Mouse (Mus musculus): Measurements from ENCODE around the gene Thap3. TPM values are rescaled to one million over a fixed set of nuclear protein-coding genes. Genes with fewer than 3 reads are reported as not detected.

The Thap3 gene
- total RNA-seq, 1 experiment from 2014 or later: 6.3 TPM

DNA sequence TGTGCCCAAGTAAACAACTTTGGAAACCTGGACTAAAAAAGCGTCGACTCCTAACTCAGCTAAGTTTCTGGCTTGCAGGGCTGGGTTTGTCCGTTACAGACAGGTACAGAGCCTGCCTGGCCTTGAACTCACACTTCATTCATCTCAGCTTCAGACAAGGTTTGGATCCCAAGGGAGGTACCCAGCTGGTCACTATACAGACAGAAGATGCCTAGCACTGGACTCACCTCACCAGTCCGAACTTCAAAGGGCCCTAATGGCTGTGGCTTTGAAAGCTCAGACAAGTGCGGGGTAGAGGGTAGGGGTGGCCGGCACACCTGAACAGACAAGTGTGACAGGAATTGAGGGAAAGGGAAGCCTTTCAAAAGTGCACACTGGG lies 302 bp upstream of the Thap3 start:
- ATAC-seq (replicated peaks; ENCODE audit: low read depth, poor library complexity, severe bottlenecking): 0 out of 2 replicates have a peak, but pooled peaks have one; percentile 3

DNA sequence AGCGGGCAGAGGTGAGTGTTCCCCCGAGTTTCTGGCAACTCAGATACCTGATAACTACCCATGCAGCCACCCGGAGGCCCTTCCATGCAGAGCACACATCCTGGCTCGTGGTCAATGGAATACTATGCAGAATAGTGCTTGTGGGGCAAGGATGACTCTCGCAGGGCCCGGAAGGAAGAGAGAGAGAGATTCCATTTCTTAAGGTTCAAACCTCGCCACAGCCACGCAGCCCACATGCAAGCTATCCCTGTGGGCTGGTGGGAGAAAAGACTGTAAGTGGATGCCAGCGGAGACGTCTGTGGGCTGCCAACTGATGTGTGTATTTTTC lies 819 bp downstream of the Thap3 start:
- no peak for ATAC-seq (replicated peaks; ENCODE audit: low read depth, poor library complexity, severe bottlenecking)

DNA sequence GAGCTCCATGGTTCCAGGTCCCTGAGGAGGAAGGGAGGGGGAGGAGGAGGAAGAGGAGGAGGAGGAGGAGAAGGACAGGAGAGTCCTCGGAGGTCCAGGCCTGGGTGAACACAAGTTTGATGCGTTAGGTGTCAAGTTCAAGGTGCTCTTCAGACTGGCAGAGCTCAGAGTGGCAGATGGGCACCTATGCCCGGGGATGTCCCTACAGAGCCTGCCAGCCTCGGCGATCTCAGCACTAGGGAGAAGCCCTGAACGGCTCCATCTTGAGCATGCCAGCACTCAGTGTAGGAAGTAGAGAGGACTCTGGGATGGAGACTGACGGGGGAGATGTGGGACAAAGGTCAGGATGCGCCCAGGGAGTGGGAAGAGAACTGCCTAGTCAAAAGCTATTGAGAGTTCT lies 2.1 kb downstream of the Thap3 start:
- no peak for ATAC-seq (replicated peaks; ENCODE audit: low read depth, poor library complexity, severe bottlenecking)

DNA sequence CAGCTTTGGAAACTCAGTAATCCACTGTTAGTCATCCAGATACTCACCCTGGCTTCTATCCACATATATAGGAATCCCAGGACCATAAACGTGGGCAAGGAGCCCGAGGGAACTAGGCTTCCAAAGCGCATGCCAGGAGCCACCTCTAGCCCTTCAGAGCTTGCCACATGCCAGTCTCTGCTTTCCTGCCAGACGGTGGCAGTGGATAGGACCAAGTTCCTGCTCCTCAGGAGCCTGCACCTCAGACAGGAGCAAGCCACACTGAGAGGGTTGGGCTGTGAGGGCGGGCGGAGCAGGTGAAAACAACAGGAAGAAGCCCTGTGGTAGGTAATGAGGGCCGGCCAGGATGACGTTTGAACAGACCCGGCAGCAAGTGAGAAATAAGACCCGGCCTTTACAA lies 2.9 kb downstream of the Thap3 start:
- no peak for ATAC-seq (replicated peaks; ENCODE audit: low read depth, poor library complexity, severe bottlenecking)

DNA sequence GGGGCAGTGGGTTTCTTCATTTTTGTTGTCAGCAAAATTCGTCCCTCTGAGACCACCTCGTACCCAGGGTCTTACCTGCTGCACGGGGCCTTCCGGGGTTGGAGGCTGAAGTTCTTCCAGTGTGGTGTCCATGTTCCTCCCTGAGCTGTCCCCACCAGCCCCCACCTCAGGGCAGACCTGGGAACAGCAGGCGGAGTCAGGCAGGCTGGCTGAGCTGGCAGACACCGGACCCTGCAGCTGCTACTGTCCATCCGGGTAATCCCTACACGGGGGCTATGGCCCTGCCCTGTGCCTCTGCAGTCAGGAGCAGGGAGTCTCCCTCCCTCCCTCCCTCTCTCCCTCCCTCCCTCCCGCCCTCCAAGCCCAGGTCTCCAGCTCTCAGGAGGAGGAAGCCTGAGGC lies 5.2 kb downstream of the Thap3 start:
- ATAC-seq (replicated peaks; ENCODE audit: low read depth, poor library complexity, severe bottlenecking): no peak

DNA sequence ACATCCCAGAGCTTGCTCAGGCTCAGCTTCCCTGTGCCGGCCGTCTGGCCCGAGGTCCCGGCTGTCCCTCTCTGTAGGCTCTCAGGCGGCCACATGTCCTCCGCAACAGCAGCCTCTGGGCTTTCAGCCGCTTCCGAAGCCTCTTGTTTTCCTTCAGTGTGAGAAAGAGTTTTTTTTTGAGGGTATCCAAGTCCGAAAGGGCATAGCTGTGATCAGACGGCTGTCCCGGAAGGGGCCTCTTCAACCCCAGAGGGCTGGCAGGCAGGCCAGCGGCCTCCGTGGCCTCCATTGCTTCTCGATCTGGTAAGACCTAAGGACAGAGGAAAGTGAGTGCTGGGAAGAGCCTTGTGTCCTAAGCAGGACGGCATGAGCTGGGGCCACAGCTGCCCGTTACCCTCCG lies 5.8 kb downstream of the Thap3 start:
- no peak for ATAC-seq (replicated peaks; ENCODE audit: low read depth, poor library complexity, severe bottlenecking)

DNA sequence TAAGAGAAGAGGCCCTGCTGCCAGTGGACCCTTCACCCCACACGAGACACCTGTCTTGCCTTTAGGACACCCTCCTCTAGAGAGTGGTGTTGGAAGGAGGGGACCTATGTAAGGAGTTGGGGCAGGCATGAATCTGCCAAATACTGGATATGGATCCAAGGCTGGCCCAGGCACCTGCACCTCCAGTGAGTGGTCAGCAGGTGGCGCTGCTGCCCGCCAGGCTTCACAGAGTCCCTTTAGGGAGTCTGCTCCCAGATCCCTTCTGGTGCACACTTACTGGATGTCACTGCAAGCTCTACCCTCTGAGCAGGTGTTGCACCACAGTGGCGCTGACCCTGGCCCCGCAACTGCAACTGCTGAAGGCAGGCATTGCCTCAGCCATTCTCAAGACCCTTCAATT lies 7.4 kb downstream of the Thap3 start:
- ATAC-seq (replicated peaks; ENCODE audit: low read depth, poor library complexity, severe bottlenecking): peak; percentile 82

DNA sequence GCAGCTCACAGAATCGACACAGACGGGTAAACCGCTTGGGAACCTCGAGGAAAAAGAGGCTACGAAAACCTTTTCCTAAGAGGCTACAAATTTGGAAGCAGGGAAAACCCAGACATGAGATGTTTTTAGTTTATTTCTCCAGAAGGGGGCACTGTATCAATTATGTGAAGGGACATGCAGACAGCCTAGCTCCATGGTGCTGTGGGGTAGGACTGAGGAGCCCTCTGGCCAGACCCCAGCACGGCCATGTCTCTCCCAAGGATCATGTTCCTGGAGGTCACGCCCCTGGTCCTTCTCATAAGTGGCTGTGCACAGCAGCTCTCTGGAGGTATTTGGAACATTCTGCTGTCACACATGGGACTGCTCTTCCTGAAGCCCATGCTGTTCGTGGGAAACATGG lies 8.1 kb downstream of the Thap3 start:
- ATAC-seq (replicated peaks; ENCODE audit: low read depth, poor library complexity, severe bottlenecking): no peak

DNA sequence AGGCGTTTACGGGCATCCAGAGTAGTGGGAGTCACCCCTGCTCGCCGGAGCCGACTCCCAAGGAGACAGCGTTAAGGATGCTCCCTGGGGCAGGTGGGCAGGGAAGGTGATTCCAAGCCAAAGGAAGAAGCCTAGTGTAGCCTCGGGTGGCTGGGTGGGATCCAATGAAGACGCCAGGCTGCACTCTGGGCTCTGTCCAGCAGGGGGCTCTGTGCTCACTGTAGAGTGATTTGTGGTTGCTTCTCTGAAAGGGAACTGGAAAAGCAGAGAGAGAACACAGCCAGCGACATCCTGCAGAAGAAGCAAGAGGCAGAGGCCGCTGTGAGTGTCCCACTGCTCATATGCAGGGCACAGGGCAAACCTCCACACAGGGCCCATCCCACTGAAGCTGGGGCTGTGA lies 11.0 kb downstream of the Thap3 start:
- ATAC-seq (replicated peaks; ENCODE audit: low read depth, poor library complexity, severe bottlenecking): peak; percentile 80

DNA sequence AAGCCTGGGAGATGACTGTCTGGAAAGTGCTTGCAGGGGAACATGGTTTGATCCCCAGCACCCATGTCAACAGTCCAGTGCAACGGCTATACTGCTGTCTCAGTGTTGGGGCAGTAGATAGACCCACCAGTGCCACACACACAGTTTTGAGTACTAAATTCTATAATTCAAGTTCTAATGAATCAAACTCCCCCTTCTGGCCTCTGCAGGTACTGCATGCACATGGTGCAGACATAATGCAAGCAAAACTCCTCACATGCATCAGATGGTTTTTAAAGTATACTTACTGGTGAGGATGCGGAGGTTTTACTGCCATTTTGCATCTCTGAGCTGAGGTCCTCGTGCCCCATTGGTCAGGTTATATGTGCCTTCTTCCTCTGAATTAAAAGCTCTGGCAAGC lies 13.4 kb downstream of the Thap3 start:
- no peak for ATAC-seq (replicated peaks; ENCODE audit: low read depth, poor library complexity, severe bottlenecking)

DNA sequence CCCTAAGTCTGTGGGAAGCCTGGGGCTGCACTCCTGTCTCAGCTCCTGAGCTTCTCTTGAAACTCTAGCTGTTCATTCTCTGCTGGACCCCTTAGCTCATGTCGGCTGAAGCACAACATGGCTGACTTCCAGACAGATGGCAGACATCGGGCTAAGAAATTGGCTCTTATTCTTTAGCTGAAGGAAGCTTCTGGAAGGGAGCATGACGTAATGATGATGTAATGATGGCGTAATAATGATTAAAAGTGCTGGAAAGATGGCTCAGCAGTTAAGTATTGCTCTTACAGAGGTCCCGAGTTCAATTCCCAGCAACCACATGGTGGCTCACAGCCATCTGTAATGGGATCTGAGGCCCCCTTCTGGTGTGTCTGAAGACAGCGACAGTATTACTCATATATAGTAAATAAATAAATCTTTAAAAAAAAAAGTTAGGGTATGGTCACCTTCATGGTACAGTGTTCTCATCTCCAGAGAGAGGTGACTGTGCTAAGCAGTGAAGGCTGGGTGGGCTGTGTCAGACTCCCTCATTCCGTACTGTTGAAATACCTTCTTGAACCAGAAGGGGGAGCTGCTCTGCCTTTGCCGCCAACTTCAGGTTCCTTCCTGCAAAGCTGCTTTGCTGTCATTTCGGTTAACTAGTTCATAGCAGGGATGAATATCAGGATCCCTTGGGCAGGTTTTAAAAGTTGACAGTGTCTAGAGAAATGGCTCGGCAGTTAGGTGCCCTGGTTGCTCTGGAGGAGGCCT lies 16.4 kb downstream of the Thap3 start:
- ATAC-seq (replicated peaks; ENCODE audit: low read depth, poor library complexity, severe bottlenecking): peak; percentile 75

DNA sequence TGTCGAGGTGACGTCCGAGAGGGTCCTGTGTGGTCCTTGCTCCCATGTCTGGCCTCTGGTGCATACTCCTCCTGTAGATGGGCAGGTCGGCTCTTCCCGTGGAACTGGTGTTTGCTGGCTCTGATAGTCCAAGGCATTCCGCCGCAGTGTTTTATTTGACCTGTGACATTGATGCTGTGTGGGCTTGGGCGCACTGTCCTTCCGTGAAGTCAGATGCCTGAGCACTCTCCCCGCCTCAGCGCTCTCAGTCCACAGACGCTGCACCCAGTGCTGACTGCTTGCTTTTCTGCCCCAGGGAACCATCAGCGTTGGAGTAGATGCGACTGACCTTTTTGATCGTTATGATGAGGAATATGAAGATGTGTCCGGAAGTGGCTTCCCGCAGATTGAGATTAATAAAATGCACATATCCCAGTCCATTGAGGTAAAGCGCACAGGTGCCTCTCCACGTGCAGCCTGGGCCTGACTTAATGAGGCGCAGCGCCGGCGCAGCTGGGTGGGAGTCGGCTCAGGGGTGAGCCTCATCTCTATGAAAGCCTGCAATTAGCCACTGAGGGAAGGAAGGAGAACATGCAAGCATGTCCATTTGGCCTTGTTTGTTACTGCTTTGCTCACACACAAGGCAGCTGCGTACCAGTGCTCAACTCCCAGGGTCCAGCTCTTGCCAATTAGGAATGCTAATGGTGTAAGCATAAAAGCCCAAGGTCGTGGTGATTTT lies 20.4 kb downstream of the Thap3 start:
- no peak for ATAC-seq (replicated peaks; ENCODE audit: low read depth, poor library complexity, severe bottlenecking)

DNA sequence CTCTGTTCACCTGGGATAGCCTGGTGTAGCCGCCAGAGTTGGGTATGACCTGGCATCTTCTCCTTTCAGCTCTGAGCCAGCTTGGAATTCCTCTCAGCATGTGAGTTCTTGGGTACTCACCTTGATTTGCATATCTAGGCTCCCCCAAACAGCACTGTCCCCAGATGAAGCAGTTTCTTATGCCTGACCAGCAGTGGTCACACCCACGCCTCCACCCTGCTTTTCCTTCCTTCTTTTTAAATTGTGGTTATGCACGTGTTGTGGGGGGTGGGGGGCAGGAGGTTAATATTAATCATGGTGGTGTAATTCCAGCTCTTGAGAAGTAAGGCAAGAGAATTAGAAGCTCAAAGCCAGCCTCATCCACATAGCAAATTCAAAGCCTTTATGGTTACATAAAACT lies 26.0 kb downstream of the Thap3 start:
- ATAC-seq (replicated peaks; ENCODE audit: low read depth, poor library complexity, severe bottlenecking): peak; percentile 30; the same call in 1 of the 2 replicates

DNA sequence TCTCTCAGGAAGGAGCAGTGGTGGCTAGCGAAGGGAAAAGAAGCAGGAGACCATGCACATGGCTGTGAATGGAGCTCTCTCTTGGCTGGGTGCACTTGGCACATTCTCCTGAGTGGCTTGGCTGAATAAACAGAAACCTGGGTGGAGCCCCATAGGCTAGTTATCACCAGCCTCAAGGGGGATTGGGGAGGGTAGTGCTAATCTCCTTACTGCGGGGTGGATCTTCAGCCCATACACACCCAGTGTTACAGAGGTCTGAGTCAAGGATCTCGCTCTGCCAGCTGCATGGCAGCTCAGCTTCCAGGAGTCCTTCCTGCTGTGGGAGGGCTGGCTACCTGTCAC lies 28.3 kb downstream of the Thap3 start:
- ATAC-seq (replicated peaks; ENCODE audit: low read depth, poor library complexity, severe bottlenecking): peak; percentile 83

DNA sequence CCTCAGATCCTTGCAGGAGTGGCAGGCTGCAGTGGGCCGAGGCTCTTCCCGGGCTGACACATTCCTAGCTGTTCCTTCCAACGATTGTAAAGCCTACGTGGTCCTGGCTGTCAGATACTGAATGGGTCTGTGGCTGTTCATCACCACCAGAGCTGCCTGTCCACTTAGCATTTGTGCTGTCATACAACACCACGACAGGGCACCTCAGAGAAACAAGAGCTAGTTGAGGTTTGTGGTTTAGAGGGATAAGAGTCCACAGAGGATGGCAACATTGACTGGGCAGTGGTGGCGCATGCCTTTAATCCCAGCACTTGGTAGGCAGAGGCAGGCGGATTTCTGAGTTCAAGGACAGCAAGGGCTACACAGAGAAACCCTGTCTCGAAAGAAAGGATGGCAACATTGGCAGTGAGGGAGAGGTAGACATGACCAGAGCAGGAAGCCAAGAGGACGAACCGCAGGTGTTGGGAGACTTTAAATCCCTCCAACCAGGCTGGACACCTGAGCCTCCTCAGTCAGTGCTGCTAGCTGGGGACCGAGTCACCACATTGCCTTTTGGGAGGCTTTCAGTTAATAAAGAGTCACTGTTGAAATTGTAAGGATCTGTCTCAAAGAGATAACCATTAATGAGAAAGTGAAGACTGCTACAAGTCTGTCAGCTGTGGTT lies 28.8 kb downstream of the Thap3 start:
- ATAC-seq (replicated peaks; ENCODE audit: low read depth, poor library complexity, severe bottlenecking): no peak

DNA sequence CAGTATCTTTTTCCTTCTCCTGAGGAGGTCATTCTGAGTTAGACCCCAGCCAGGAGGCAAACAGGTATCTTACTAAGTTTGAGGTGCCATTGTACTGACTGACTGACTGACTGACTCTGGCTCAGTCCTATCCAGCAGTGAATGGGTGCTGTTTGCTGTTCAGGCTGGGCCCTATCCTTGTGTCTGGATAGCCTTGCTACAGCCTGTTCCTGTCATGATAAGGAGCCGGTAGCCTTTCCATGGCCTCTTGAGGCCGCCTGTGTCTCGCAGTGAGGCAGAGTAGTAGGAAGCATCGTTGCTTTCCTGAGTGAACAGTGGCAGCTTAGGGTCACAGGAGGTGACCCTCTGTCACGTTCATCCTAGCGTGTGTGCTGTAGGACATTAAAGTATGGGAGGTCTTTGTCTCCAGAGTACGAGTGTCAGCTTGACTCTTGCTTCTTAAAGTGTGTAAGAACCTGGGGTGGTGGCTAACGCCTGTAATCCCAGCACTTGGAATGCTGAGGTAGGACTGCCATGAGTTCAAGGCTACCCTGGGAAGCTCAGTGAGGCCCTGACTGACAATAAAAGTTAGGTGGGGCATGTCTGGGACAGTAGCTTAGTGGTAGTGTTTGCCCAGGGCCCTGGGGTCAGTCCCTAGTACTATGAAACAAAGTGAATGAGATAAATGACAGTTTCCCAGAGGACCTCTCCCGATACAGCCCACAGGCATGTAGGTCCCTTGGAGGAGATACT lies 31.0 kb downstream of the Thap3 start:
- no peak for ATAC-seq (replicated peaks; ENCODE audit: low read depth, poor library complexity, severe bottlenecking)

DNA sequence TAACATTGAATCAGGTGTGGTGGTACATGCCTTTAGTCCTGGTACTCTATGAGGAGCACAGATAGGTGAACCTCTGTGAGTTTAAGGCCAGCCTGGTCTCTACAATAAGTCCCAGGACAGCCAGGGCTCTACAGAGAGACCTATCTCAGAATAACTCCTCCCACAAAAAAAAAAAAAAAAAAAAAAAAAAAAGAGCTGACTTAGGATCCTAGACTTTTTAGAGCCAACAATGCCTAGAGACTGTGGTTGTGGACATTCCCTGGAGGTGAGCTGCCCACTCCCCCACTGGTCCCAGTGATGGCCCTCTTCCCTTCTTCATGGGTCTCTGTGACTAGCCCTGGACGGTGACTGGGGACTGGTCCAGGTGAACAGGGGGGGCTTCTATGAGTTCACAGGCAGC lies 33.0 kb downstream of the Thap3 start:
- ATAC-seq (replicated peaks; ENCODE audit: low read depth, poor library complexity, severe bottlenecking): no peak

DNA sequence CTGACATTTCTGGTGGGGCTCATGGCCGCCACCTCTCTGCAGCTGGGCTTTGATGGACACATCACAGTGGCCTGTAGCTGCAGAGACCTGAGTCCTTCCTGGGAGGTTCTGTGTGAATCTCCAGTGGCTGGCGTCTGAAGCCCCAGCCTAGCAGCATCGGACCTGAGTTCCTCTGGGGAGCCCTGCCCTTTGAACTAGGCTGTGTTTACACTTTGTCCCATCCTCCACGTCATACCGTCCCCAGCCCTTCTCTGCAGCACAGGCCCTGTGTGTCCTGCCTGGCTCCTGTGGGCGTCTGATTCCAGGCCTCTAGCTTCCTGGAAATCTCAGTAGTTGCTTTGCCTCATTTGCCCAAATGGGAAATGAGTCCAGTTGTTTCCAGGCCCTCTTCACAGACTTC lies 35.6 kb downstream of the Thap3 start:
- ATAC-seq (replicated peaks; ENCODE audit: low read depth, poor library complexity, severe bottlenecking): no peak

DNA sequence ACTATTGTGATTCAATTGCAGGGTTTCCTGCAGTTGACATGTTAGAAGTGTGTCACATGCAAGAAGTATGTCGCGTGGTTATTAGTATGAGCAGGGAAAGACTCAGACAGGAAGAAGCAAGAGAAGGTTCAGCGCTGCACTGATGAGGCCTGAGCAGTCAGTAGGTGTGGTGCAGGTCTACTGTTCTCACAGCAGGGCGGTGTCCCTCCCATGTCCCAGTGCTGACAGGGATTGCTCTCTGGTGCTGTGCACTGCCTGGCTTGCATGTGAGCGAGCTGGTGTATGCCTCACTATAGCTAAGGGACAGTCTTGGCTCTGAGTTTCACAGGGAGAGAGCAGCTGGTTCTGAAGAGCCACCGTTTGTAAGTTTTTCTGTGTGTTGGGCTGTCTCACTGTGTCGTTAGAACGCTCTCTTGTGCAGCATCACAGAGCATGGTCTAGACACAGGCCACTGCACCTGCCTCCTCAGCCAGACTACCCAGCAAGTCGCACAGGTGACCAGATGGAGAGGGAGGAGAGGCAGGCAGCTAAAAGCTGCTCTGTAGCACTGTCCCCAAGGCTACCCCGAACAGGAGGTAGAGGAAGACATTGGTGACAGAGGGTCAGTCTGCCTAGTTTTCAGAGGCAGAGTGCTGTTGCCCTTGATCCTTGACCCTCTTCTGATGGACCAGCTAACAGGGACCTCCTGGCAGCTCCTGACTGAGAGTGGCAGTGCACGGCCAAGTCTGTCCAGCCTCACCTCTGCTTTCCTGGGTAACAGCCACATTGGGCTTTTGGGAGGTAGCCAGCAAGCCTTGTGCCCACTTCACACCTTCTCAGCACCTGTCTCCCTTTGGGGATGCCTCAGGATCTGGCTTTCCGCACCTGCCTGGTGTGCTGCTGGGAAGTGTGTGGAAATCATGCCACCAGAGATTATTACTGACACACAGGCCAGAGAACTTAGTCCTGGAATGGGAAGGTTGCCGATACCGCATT lies 40.0 kb downstream of the Thap3 start:
- ATAC-seq (replicated peaks; ENCODE audit: low read depth, poor library complexity, severe bottlenecking): no peak

DNA sequence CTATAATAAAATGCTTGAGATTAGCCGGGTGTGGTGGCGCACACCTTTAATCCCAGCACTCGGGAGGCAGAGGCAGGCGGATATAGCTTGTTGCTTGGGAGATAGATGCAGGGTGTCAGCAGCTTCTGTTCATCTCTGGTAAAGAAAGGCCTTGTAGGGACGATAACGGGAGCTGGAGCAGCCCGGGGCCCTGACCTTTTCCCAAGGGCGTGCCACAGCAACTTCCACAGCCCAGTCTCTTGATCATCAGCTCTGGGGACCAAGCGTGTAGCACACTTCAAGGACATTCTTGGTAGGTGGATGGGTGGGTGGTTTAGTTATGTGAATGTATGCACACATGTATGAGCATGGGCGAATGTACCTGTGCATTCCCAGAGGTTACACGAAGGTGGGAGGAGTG lies 42.6 kb downstream of the Thap3 start:
- ATAC-seq (replicated peaks; ENCODE audit: low read depth, poor library complexity, severe bottlenecking): no peak
